Mouse (Mus musculus) intestine, embryonic 14.5 days (tissue): ENCODE data around the gene Arsg. TPM values are rescaled to one million over a fixed set of nuclear protein-coding genes. Genes with fewer than 3 reads are reported as not detected.
A peak's percentile ranks its signal among the peaks of the same experiment; 100 is the strongest.
"Not testable (repeated sequence)": the region's sequence is repeated elsewhere in the genome, so short reads cannot be mapped to it uniquely, and the experiment has no call there.

Source experiments
- ATAC-seq: fragments of 200-750 bp; cut with Nextera tagmentation; replicated peaks from 2 replicates; pipeline ENCODE4 v1.8.0; 2017; ENCODE audit warnings: low read depth, moderate number of reproducible peaks, moderate TSS enrichment, moderate library complexity; ENCODE audit not compliant: low FRiP score, low TSS enrichment
- DNase-seq: peaks from one replicate; pipeline ENCODE4 v3.0.0-alpha.2; 2018; ENCODE audit warnings: low spot score
- H3K27ac ChIP-seq: fragments of 300-500 bp; sonication (generic); 2 replicates; pipeline ENCODE4 v1.5.1; 2014; ENCODE audit warnings: low read depth, mild to moderate bottlenecking, control low read depth
- H3K27me3 ChIP-seq: fragments of 300-500 bp; sonication (generic); replicated peaks from 2 replicates; pipeline ENCODE4 v1.6.1; 2014; ENCODE audit warnings: low read length, control low read depth; ENCODE audit not compliant: control insufficient read depth, insufficient read depth
- H3K36me3 ChIP-seq: fragments of 300-500 bp; sonication (generic); 2 replicates; pipeline ENCODE4 v1.6.1; 2014; ENCODE audit warnings: low read length, control low read depth; ENCODE audit not compliant: control insufficient read depth, insufficient read depth
- H3K4me1 ChIP-seq: fragments of 300-500 bp; sonication (generic); replicated peaks from 2 replicates; pipeline ENCODE4 v1.6.1; 2014; ENCODE audit warnings: low read length, control low read depth, mixed read lengths; ENCODE audit not compliant: control insufficient read depth, insufficient read depth
- H3K4me2 ChIP-seq: fragments of 300-500 bp; sonication (generic); 2 replicates; pipeline ENCODE4 v1.6.1; 2014; ENCODE audit warnings: low read length
- H3K4me3 ChIP-seq: fragments of 300-500 bp; sonication (generic); 2 replicates; pipeline ENCODE4 v1.5.1; 2014; ENCODE audit warnings: low read depth, low read length, control low read depth, mixed read lengths
- H3K9ac ChIP-seq: fragments of 300-500 bp; sonication (generic); 2 replicates; pipeline ENCODE4 v1.6.1; 2014; ENCODE audit warnings: mild to moderate bottlenecking, low read length
- H3K9me3 ChIP-seq: fragments of 300-500 bp; sonication (generic); 2 replicates; pipeline ENCODE4 v1.6.1; 2016; ENCODE audit warnings: low read length, control low read depth; ENCODE audit not compliant: control insufficient read depth
- WGBS: fragments of 180-500 bp; shearing (Covaris S2); extraction: QIAGEN DNeasy Blood & Tissue Kit; methylation state at CpG from one replicate; pipeline ENCODE4 v1.1.7; 2014; 5-methylcytosine and 5-hydroxymethylcytosine counted together
- microRNA-seq: library from miRNA; unstranded; fragments of <30 nt; microRNA quantifications from one replicate; pipeline ENCODE4, GENCODE M21; 2016
- polyA plus RNA-seq: library from polyadenylated mRNA; unstranded; fragments of >200 nt; fragmentation: Nextera tagmentation; extraction: Ambion mirVana; gene quantifications from 2 replicates; pipeline ENCODE4 v1.2.1, GENCODE M21; 2014

Gene Arsg
- polyA plus RNA-seq, 1 experiment from 2014 or later = 2.8 TPM

- Histone ChIP-seq H3K27me3 (no peaks in the 10 kb centered on the region), H3K27ac (no peak overlapping the region), H3K4me1 (peaks cover 3% of the 10 kb centered on the region), H3K9ac (no peak overlapping the region), H3K4me2 (no peak overlapping the region), H3K9me3 (no peaks in the 10 kb centered on the region), H3K4me3 (no peak overlapping the region), H3K36me3 (no peaks in the 10 kb centered on the region)
- DNase-seq (no peak), ATAC-seq (no peak)
- 68% methylated on average over 9 of the region's 9 CpGs for WGBS
Observed at GRCm38 (mm10) chr11:109615286-109615685, 142.1 kb downstream of the Arsg start.

- no peak for DNase-seq
- no peaks in the 10 kb centered on the region for H3K9me3 ChIP-seq
- H3K36me3 ChIP-seq = no peaks in the 10 kb centered on the region
- no peak for ATAC-seq
- no peak overlapping the region for H3K27ac ChIP-seq
- no peak overlapping the region for H3K4me2 ChIP-seq
- 74% methylated on average over 4 of the region's 4 CpGs for WGBS
- H3K27me3 ChIP-seq = no peaks in the 10 kb centered on the region
- no peaks in the 10 kb centered on the region; the same call in 1 of the 2 replicates for H3K4me1 ChIP-seq
- H3K4me3 ChIP-seq = no peak overlapping the region
- H3K9ac ChIP-seq = no peak overlapping the region
Observed at GRCm38 (mm10) chr11:109616352-109616751, 143.2 kb downstream of the Arsg start.

- H3K36me3 ChIP-seq = no peaks in the 10 kb centered on the region
- no peak overlapping the region for H3K27ac ChIP-seq
- 44% methylated on average over 4 of the region's 4 CpGs for WGBS
- ATAC-seq (no peak), DNase-seq (no peak)
- no peak overlapping the region for H3K9ac ChIP-seq
- no peak overlapping the region for H3K4me2 ChIP-seq
- no peaks in the 10 kb centered on the region for H3K9me3 ChIP-seq
- no peaks in the 10 kb centered on the region; the same call in 1 of the 2 replicates for H3K4me1 ChIP-seq
- H3K27me3 ChIP-seq = no peaks in the 10 kb centered on the region
- H3K4me3 ChIP-seq = no peak overlapping the region
Observed at GRCm38 (mm10) chr11:109616766-109617165, 143.6 kb downstream of the Arsg start.

GRCm38 (mm10) chr11:109619055-109619454 is 145.9 kb downstream of the Arsg start:
- H3K9ac ChIP-seq, H3K4me2 ChIP-seq, H3K4me3 ChIP-seq, ATAC-seq, H3K27me3 ChIP-seq, H3K27ac ChIP-seq, H3K9me3 ChIP-seq, H3K36me3 ChIP-seq: not testable (repeated sequence)
- 35% methylated on average over 8 of the region's 8 CpGs for WGBS
- DNase-seq = peak; percentile 67
- peaks cover 11% of the 10 kb centered on the region for H3K4me1 ChIP-seq

GRCm38 (mm10) chr11:109620356-109620755 is 147.2 kb downstream of the Arsg start:
- DNase-seq = no peak
- Histone ChIP-seq H3K27ac (no peak overlapping the region), H3K4me2 (no peak overlapping the region), H3K36me3 (no peaks in the 10 kb centered on the region), H3K4me3 (no peak overlapping the region), H3K27me3 (no peaks in the 10 kb centered on the region), H3K9ac (no peak overlapping the region), H3K9me3 (no peaks in the 10 kb centered on the region), H3K4me1 (peaks cover 11% of the 10 kb centered on the region)
- 79% methylated on average over 6 of the region's 6 CpGs for WGBS
- ATAC-seq = no peak

GRCm38 (mm10) chr11:109621183-109621582 is 148.0 kb downstream of the Arsg start:
- Histone ChIP-seq H3K36me3 (no peaks in the 10 kb centered on the region), H3K9ac (no peak overlapping the region), H3K4me1 (peaks cover 11% of the 10 kb centered on the region), H3K27ac (no peak overlapping the region), H3K9me3 (no peaks in the 10 kb centered on the region), H3K4me3 (no peak overlapping the region), H3K4me2 (no peak overlapping the region), H3K27me3 (no peaks in the 10 kb centered on the region)
- 4% methylated on average over 2 of the region's 2 CpGs for WGBS
- ATAC-seq (no peak), DNase-seq (peak; percentile 82)

GRCm38 (mm10) chr11:109622518-109623037 is 149.4 kb downstream of the Arsg start:
- Histone ChIP-seq H3K27ac (peak overlapping the region; percentile 34; the same call in 1 of the 2 replicates), H3K9ac (no peak overlapping the region)
- no peak for ATAC-seq

More at GRCm38 (mm10) chr11:109622518-109623037, 149.4 kb downstream of the Arsg start:
- DNase-seq = no peak
- peaks cover 11% of the 10 kb centered on the region for H3K4me1 ChIP-seq
- H3K4me2 ChIP-seq = peak overlapping the region; percentile 49
- no peaks in the 10 kb centered on the region for H3K27me3 ChIP-seq
- no peaks in the 10 kb centered on the region for H3K36me3 ChIP-seq
- WGBS = 12% methylated on average over 15 of the region's 15 CpGs
- no peaks in the 10 kb centered on the region for H3K9me3 ChIP-seq
- 0 out of 2 replicates have a peak overlapping the region, but pooled peaks have one; percentile 8 for H3K4me3 ChIP-seq

Small RNA genes within 50 kb of the gene (microRNA-seq; reads per million reads assigned to microRNA genes)
- not detected for gene Gm25540

Other genes starting within 250 kb of the Arsg start
- 4.7 and 5.0 TPM in 2 replicates for gene Rgs9, start 175.2 kb upstream of the Arsg start, polyA plus RNA-seq
- 36.9 and 38.0 TPM in 2 replicates for gene Gna13, start 110.5 kb upstream of the Arsg start, polyA plus RNA-seq
- not detected in 2 replicates for gene 9930022D16Rik, start 59.5 kb upstream of the Arsg start, polyA plus RNA-seq
- 41.8 and 43.0 TPM in 2 replicates for gene Amz2, start 47.4 kb upstream of the Arsg start, polyA plus RNA-seq
- 7.1 and 7.3 TPM in 2 replicates for gene Slc16a6, start 224 bp downstream of the Arsg start, polyA plus RNA-seq
- 18.0 and 18.2 TPM in 2 replicates for gene Wipi1, start 138.6 kb downstream of the Arsg start, polyA plus RNA-seq
- gene Prkar1a, start 176.0 kb downstream of the Arsg start, polyA plus RNA-seq = 328 and 365 TPM in 2 replicates
- 0.79 and 1.7 TPM in 2 replicates for gene Fam20a, start 248.9 kb downstream of the Arsg start, polyA plus RNA-seq